ENCODE assay signal across 7 mouse cellular contexts in genomic region chr8:84799999-84800831, GRCm38 (mm10). TPM values are rescaled to one million over a fixed set of nuclear protein-coding genes. Genes with fewer than 3 reads are reported as not detected.
DNase-seq lines count a peak whose midpoint lies in the region; ATAC-seq and TF ChIP-seq lines count a peak whose summit lies in the region.

TSS of gene Nfix (minus strand) at chr8:84800344.

- H3K27ac ChIP-seq in heart, embryonic 16.5 days (ENCODE audit: low read length) = peak within 1 kb of the TSS; percentile 90
- H3K27ac ChIP-seq in liver, embryonic 15.5 days (replicated peaks) = peak within 1 kb of the TSS; percentile 51; the same call in 1 of the 2 replicates
- no peak within 1 kb of the TSS for H3K27ac ChIP-seq in neural tube, embryonic 12.5 days

- peak within 1 kb of the TSS; percentile 96 for H3K9ac ChIP-seq in heart, embryonic 16.5 days (ENCODE audit: low read length)
- H3K9ac ChIP-seq in liver, embryonic 15.5 days = peak within 1 kb of the TSS; percentile 69
- H3K9ac ChIP-seq in neural tube, embryonic 12.5 days = peak within 1 kb of the TSS; percentile 75

- DNase-seq in adrenal gland, adult 18-20 months (ENCODE audit: low spot score in 2 of 2) = peak; percentile 70 to 78
- peak; percentile 84 for DNase-seq in kidney, postnatal 14 days

- H3K4me2 ChIP-seq in heart, embryonic 16.5 days (ENCODE audit: low read depth, low read length) = peak within 1 kb of the TSS; percentile 76
- H3K4me2 ChIP-seq in liver, embryonic 15.5 days = peak within 1 kb of the TSS; percentile 97
- H3K4me2 ChIP-seq in neural tube, embryonic 12.5 days (replicated peaks) = peak within 1 kb of the TSS; percentile 72

- peaks cover 89% of the 10 kb centered on the region for H3K27me3 ChIP-seq in E14TG2a.4 (ENCODE audit: insufficient read depth, low read length)
- H3K27me3 ChIP-seq in heart, embryonic 16.5 days (ENCODE audit: control insufficient read depth, insufficient read depth, low read length) = peaks cover 20% of the 10 kb centered on the region
- H3K27me3 ChIP-seq in liver, embryonic 15.5 days = peaks cover 95% of the 10 kb centered on the region
- peaks cover 92% of the 10 kb centered on the region for H3K27me3 ChIP-seq in neural tube, embryonic 12.5 days (replicated peaks)

- peaks cover 7% of the 10 kb centered on the region for H3K4me1 ChIP-seq in E14TG2a.4 (replicated peaks; ENCODE audit: low read depth, low read length)
- peaks cover 13% of the 10 kb centered on the region for H3K4me1 ChIP-seq in heart, embryonic 16.5 days (ENCODE audit: control insufficient read depth, insufficient read depth, low read length)
- H3K4me1 ChIP-seq in liver, embryonic 15.5 days (replicated peaks) = peaks cover 33% of the 10 kb centered on the region
- H3K4me1 ChIP-seq in neural tube, embryonic 12.5 days = peaks cover 25% of the 10 kb centered on the region

- H3K9me3 ChIP-seq in E14TG2a.4 (ENCODE audit: low read length) = no peaks in the 10 kb centered on the region
- H3K9me3 ChIP-seq in heart, embryonic 16.5 days (replicated peaks; ENCODE audit: control insufficient read depth, low read length) = no peaks in the 10 kb centered on the region
- no peaks in the 10 kb centered on the region for H3K9me3 ChIP-seq in liver, embryonic 15.5 days (replicated peaks)
- no peaks in the 10 kb centered on the region for H3K9me3 ChIP-seq in neural tube, embryonic 12.5 days

- no peaks in the 10 kb centered on the region for H3K36me3 ChIP-seq in E14TG2a.4 (ENCODE audit: insufficient read depth, low read length)
- no peaks in the 10 kb centered on the region for H3K36me3 ChIP-seq in heart, embryonic 16.5 days (ENCODE audit: control insufficient read depth, insufficient read depth)
- no peaks in the 10 kb centered on the region for H3K36me3 ChIP-seq in liver, embryonic 15.5 days (replicated peaks)
- no peaks in the 10 kb centered on the region for H3K36me3 ChIP-seq in neural tube, embryonic 12.5 days

- H3K4me3 ChIP-seq in E14TG2a.4 (replicated peaks; ENCODE audit: low read length) = peak within 1 kb of the TSS; percentile 69
- peak within 1 kb of the TSS; percentile 90 for H3K4me3 ChIP-seq in heart, embryonic 16.5 days (ENCODE audit: low read length)
- H3K4me3 ChIP-seq in liver, embryonic 15.5 days (replicated peaks) = peak within 1 kb of the TSS; percentile 70
- peak within 1 kb of the TSS; percentile 65 for H3K4me3 ChIP-seq in neural tube, embryonic 12.5 days

- WGBS in heart, embryonic 16.5 days = 2% methylated on average over 62 of the region's 125 CpGs
- WGBS in liver, embryonic 15.5 days (ENCODE audit: insufficient replicate concordance) = 2% methylated on average over 78 of the region's 125 CpGs
- 3% methylated on average over 38 of the region's 125 CpGs for WGBS in neural tube, embryonic 12.5 days

- no peak for TF ChIP-seq CTCF in E14TG2a.4 (conservative IDR thresholded peaks at IDR 0.05; ENCODE audit: low read length)

- ATAC-seq in erythroblast, adult 5-6 weeks (replicated peaks; ENCODE audit: low FRiP score, poor library complexity, severe bottlenecking) = peak; percentile 21
- ATAC-seq in heart, embryonic 16.5 days (replicated peaks; ENCODE audit: extremely low read depth, insufficient read depth, low FRiP score) = peak; percentile 24
- peak; percentile 44 for ATAC-seq in liver, embryonic 15.5 days (ENCODE audit: insufficient read depth)
- peak; percentile 48; the same call in 1 of the 2 replicates for ATAC-seq in neural tube, embryonic 12.5 days (ENCODE audit: low FRiP score, low read depth)

RNA-seq across cellular contexts. Expression of gene Nfix, which starts in this region (rescaled TPM):
- 100 to 1,000 TPM in 1 of 2 experiments, 10 to 100 TPM in 1; 92.2 to 127 TPM for total RNA-seq in adrenal gland, adult 18-20 months (2021)
- total RNA-seq in erythroblast, adult 5-6 weeks (2015; ENCODE audit: low replicate concordance) = 19.0 and 24.5 TPM in 2 replicates
- total RNA-seq in erythroblast, adult 5-6 weeks (2017; ENCODE audit: low replicate concordance) = 7.9 and 14.1 TPM in 2 replicates
- polyA plus RNA-seq in heart, embryonic 16.5 days (2015; fragmentation: Nextera tagmentation; extraction: Ambion mirVana) = 12.7 and 15.9 TPM in 2 replicates
- 2.1 and 2.8 TPM in 2 replicates for polyA plus RNA-seq in liver, embryonic 15.5 days (2015; fragmentation: Nextera tagmentation; extraction: Ambion mirVana)
- 8.4 and 11.2 TPM in 2 replicates for polyA plus RNA-seq in neural tube, embryonic 12.5 days (2016; fragmentation: Nextera tagmentation; extraction: Ambion mirVana)
